Mouse (Mus musculus) testis, adult 2 months (tissue): ENCODE data around the gene Ngfr. TPM values are rescaled to one million over a fixed set of nuclear protein-coding genes. Genes with fewer than 3 reads are reported as not detected.

Experiments
- H3K27ac ChIP-seq: fragments of 200-500 bp; 2 replicates; pipeline ENCODE4 v1.5.1; 2012; ENCODE audit warnings: low read depth, low read length; ENCODE audit not compliant: control insufficient read depth, insufficient read depth
- H3K27me3 ChIP-seq: fragments of 200-500 bp; 2 replicates; pipeline ENCODE4 v1.6.1; 2012; ENCODE audit warnings: mild to moderate bottlenecking, low read length, moderate library complexity; ENCODE audit not compliant: control insufficient read depth, insufficient read depth
- H3K36me3 ChIP-seq: fragments of 200-500 bp; 2 replicates; pipeline ENCODE4 v1.6.1; 2012; ENCODE audit warnings: mild to moderate bottlenecking, low read length; ENCODE audit not compliant: control insufficient read depth, insufficient read depth
- H3K4me1 ChIP-seq: fragments of 200-500 bp; 2 replicates; pipeline ENCODE4 v1.6.1; 2012; ENCODE audit warnings: low read length; ENCODE audit not compliant: control insufficient read depth, insufficient read depth
- H3K4me3 ChIP-seq: fragments of 200-500 bp; 2 replicates; pipeline ENCODE4 v1.5.1; 2012; ENCODE audit warnings: low read depth, mild to moderate bottlenecking, low read length, moderate library complexity, mixed read lengths; ENCODE audit not compliant: control insufficient read depth
- CTCF ChIP-seq: fragments of 200-500 bp; IDR thresholded peaks from 2 replicates; pipeline ENCODE4 v1.5.1; 2012; ENCODE audit warnings: low read depth, mild to moderate bottlenecking, inconsistent platforms, low read length, moderate library complexity; ENCODE audit not compliant: control insufficient read depth, insufficient read depth, insufficient replicate concordance
- POLR2A ChIP-seq: fragments of 200-500 bp; IDR thresholded peaks from 2 replicates; pipeline ENCODE4 v1.6.1; 2012; ENCODE audit warnings: low read depth, mild to moderate bottlenecking, inconsistent platforms, low read length, moderate library complexity; ENCODE audit not compliant: control insufficient read depth
- polyA plus RNA-seq: library from polyadenylated mRNA; depleted of rRNA; stranded (reverse); fragments of >200 nt; gene quantifications from 2 replicates; pipeline ENCODE4 v1.2.3, GENCODE M21; 2012

The Ngfr gene
- polyA plus RNA-seq, 1 experiment = 16.3 TPM

- H3K4me3 ChIP-seq = no peak overlapping the region
- no peaks in the 10 kb centered on the region for H3K27me3 ChIP-seq
- H3K27ac ChIP-seq = no peak overlapping the region
- TF ChIP-seq POLR2A (no peak), CTCF (no peak)
- peaks cover 5% of the 10 kb centered on the region; the same call in 1 of the 2 replicates for H3K4me1 ChIP-seq
- H3K36me3 ChIP-seq = no peaks in the 10 kb centered on the region
Measured at GRCm38 (mm10) chr11:95572227-95572626, 15.3 kb downstream of the Ngfr start.

GRCm38 (mm10) chr11:95571755-95572154 is 15.8 kb downstream of the Ngfr start:
- peaks cover 5% of the 10 kb centered on the region; the same call in 1 of the 2 replicates for H3K4me1 ChIP-seq
- H3K4me3 ChIP-seq = no peak overlapping the region
- no peak overlapping the region for H3K27ac ChIP-seq
- H3K36me3 ChIP-seq = no peaks in the 10 kb centered on the region
- no peaks in the 10 kb centered on the region for H3K27me3 ChIP-seq
- no peak for TF ChIP-seq CTCF
- no peak for TF ChIP-seq POLR2A

- no peak overlapping the region for H3K4me3 ChIP-seq
- TF ChIP-seq POLR2A = no peak
- TF ChIP-seq CTCF = no peak
- H3K27ac ChIP-seq = no peak overlapping the region
- no peaks in the 10 kb centered on the region for H3K36me3 ChIP-seq
- no peaks in the 10 kb centered on the region for H3K27me3 ChIP-seq
- H3K4me1 ChIP-seq = peaks cover 5% of the 10 kb centered on the region; the same call in 1 of the 2 replicates
Measured at GRCm38 (mm10) chr11:95570827-95571619, 16.5 kb downstream of the Ngfr start.

- Histone ChIP-seq H3K27ac (no peak overlapping the region), H3K4me3 (no peak overlapping the region), H3K36me3 (no peaks in the 10 kb centered on the region), H3K4me1 (peaks cover 5% of the 10 kb centered on the region; the same call in 1 of the 2 replicates), H3K27me3 (no peaks in the 10 kb centered on the region)
- TF ChIP-seq POLR2A (no peak), CTCF (no peak)
Measured at GRCm38 (mm10) chr11:95569908-95570307, 17.6 kb downstream of the Ngfr start.

GRCm38 (mm10) chr11:95567936-95568715 is 19.4 kb downstream of the Ngfr start:
- no peak for TF ChIP-seq POLR2A
- TF ChIP-seq CTCF = no peak
- H3K4me3 ChIP-seq = no peak overlapping the region
- H3K27ac ChIP-seq = no peak overlapping the region
- H3K27me3 ChIP-seq = no peaks in the 10 kb centered on the region
- no peaks in the 10 kb centered on the region for H3K36me3 ChIP-seq
- H3K4me1 ChIP-seq = peaks cover 5% of the 10 kb centered on the region; the same call in 1 of the 2 replicates

- no peaks in the 10 kb centered on the region for H3K27me3 ChIP-seq
- no peaks in the 10 kb centered on the region for H3K36me3 ChIP-seq
- H3K27ac ChIP-seq = no peak overlapping the region
- TF ChIP-seq POLR2A = no peak
- TF ChIP-seq CTCF = no peak
- peaks cover 5% of the 10 kb centered on the region; the same call in 1 of the 2 replicates for H3K4me1 ChIP-seq
- H3K4me3 ChIP-seq = no peak overlapping the region
Measured at GRCm38 (mm10) chr11:95567366-95567765, 20.2 kb downstream of the Ngfr start.

GRCm38 (mm10) chr11:95565327-95565726 is 22.2 kb downstream of the Ngfr start:
- no peaks in the 10 kb centered on the region for H3K27me3 ChIP-seq
- H3K36me3 ChIP-seq = no peaks in the 10 kb centered on the region
- no peak for TF ChIP-seq POLR2A
- TF ChIP-seq CTCF = no peak
- H3K27ac ChIP-seq = no peak overlapping the region
- no peaks in the 10 kb centered on the region for H3K4me1 ChIP-seq
- H3K4me3 ChIP-seq = no peak overlapping the region
